Mouse (Mus musculus): ENCODE measurements around the gene Smyd3. TPM values are rescaled to one million over a fixed set of nuclear protein-coding genes. Genes with fewer than 3 reads are reported as not detected.

Gene Smyd3
- polyA plus RNA-seq, 1 experiment: not detected

DNA sequence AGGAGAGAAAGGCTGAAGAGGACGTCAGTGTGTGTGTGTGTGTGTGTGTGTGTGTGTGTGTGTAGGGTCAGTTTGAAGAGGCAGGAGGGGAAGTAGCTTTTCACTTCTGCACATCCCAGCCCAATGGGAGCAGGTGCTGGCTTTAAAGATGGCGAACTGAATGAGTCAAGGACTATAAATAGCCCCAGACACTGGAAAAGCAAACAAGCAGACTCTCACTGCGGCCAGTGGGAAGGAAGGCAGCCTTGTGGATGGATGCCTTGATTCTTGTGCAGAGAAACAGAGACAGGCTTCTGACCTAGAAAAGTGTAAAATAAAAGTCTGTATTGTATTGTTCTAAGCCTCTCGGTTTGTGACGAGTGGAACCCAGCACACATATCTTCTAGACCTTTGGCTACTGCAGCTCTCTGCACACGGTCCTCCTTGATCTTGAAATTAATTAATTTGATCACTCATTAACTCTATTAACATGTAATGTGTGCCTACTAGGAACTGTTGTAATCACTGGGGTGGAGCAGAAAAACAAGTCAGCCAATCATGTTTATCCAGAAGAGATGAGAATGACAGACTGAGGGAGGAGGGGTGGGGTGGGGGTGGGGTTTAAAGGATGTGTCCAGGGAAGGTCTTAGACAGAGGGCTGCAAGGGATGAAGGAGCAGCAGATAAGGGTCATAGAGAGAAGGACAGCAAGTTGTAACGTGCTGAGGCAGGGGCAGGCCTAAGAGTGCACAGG lies 463.3 kb downstream of the Smyd3 start:
- WGBS: 64% methylated on average over 7 of the region's 7 CpGs
- Histone ChIP-seq H3K4me1 (ENCODE audit: control insufficient read depth, insufficient read depth, low read length) (peaks cover 3% of the 10 kb centered on the region; the same call in 1 of the 2 replicates), H3K27ac (ENCODE audit: insufficient read depth, low read depth, low read length) (no peak overlapping the region), H3K4me3 (ENCODE audit: insufficient read depth, low read depth, low read length) (no peak overlapping the region)
- TF ChIP-seq CTCF (IDR thresholded peaks at IDR 0.05; ENCODE audit: insufficient read depth, low read depth, low read length): no peak
- no peak for TF ChIP-seq POLR2A (IDR thresholded peaks at IDR 0.05; ENCODE audit: insufficient read depth, low read depth, low read length)

DNA sequence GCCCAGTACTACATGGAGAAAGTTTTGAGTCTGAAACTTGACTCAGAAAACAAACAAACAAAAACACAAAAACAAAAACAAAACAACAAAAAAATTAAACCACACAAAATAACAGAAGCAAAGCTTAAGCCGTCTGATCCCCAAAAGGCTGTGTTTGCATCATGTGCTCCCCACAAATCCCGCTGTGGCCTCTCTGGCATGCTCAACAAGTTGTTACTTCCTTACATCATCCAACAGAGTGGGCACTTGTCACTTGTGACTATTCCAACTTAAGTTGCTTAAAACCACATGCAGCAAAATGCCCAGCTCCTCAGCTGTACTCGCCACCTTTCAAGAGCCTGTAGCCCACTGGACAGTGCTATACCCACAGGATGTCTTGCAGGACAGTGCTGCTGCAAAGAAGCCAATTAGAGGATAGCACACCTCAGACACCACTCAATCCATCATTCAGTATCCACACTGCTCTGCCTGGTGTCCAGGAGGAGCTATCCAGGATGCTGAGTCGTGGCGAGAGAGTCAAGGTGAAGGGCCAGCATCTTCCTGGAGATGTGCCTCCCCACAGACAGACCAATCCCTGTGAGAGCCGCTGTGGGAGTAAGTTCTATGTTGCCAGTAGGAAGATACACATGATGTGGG lies 465.2 kb downstream of the Smyd3 start:
- TF ChIP-seq CTCF (IDR thresholded peaks at IDR 0.05; ENCODE audit: insufficient read depth, low read depth, low read length): no peak
- no peak for TF ChIP-seq POLR2A (IDR thresholded peaks at IDR 0.05; ENCODE audit: insufficient read depth, low read depth, low read length)
- Histone ChIP-seq H3K4me1 (ENCODE audit: control insufficient read depth, insufficient read depth, low read length) (peaks cover 3% of the 10 kb centered on the region; the same call in 1 of the 2 replicates), H3K4me3 (ENCODE audit: insufficient read depth, low read depth, low read length) (no peak overlapping the region), H3K27ac (ENCODE audit: insufficient read depth, low read depth, low read length) (no peak overlapping the region)
- 94% methylated on average over 6 of the region's 6 CpGs for WGBS

DNA sequence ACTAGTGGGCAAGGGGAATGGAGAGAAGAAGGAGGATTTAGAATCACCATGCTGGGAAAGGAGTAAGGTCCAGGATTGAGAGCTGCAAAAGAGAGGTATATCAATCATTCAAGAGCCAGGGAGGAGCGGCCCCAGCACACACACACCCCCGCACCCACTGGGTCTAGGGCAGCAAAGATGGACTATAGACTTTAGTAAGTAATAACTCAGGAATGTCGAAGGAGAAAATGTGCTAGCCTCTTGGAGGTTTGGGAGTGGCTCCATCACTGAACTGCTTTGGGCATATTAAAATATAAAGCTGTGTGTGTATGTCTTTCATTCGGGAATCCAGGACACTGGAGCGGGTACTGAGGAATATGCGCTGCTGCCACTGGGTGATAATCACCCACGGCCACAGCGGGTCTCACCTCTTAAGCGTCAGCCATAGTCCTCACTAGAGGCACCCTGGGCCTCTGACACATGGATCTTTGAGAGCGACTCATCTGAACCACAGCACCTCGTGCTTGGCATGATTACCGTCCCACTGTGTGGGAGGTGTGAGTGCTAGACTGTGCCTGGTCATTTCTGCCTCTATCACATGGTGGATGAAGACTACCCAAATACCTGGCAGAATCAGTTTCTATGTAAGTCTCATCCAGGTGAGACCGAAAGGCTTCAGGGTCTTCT lies 469.8 kb downstream of the Smyd3 start:
- no peak overlapping the region for H3K27ac ChIP-seq (ENCODE audit: insufficient read depth, low read depth, low read length)
- peaks cover 7% of the 10 kb centered on the region for H3K4me1 ChIP-seq (ENCODE audit: control insufficient read depth, insufficient read depth, low read length)
- no peak for TF ChIP-seq CTCF (IDR thresholded peaks at IDR 0.05; ENCODE audit: insufficient read depth, low read depth, low read length)
- H3K4me3 ChIP-seq (ENCODE audit: insufficient read depth, low read depth, low read length): no peak overlapping the region
- WGBS: 95% methylated on average over 13 of the region's 13 CpGs

DNA sequence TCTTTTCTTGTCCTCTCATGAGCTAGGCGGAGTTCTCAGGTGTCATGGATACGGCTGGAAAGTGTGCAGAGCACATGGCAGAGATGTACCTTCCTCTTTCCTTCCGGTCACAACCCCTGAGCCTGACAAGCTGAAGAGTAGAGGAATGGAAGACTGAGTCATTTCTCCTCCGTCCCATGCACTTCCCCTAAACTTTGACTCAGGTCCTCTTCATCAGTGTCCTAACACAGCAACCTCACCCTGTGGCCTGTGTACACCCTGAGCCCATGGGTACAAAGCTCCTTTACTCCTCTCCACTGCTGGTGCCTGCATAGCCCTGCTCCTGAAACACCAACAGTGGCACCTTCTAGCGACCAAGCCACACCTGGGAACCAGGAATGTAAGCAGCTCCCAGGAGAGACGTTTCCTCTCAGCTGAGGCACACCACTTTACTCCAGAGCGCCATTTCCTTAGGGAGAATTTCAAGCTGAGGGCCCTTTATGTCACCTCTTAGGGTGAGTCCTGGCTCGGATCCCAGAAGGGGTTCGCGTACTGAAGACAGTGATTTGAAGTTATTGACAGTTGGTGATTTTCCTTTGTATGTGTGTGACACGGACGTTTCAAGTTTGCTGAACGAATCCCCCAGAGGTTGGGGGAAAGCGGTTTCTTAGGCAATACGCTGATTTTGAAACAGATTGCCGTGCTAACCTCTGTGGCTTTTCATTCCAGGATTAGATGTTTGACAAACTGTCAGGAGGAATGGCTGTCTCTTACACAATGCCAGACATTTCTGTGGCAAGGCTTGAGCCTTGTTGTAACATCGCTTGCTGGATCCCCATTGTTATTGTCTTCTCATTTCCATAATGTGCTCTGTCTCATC lies 471.8 kb downstream of the Smyd3 start:
- H3K4me3 ChIP-seq (ENCODE audit: insufficient read depth, low read depth, low read length): no peak overlapping the region
- peaks cover 13% of the 10 kb centered on the region for H3K4me1 ChIP-seq (ENCODE audit: control insufficient read depth, insufficient read depth, low read length)
- no peak overlapping the region for H3K27ac ChIP-seq (ENCODE audit: insufficient read depth, low read depth, low read length)
- TF ChIP-seq CTCF (IDR thresholded peaks at IDR 0.05; ENCODE audit: insufficient read depth, low read depth, low read length) (no peak), POLR2A (IDR thresholded peaks at IDR 0.05; ENCODE audit: insufficient read depth, low read depth, low read length) (no peak)
- 83% methylated on average over 17 of the region's 17 CpGs for WGBS

DNA sequence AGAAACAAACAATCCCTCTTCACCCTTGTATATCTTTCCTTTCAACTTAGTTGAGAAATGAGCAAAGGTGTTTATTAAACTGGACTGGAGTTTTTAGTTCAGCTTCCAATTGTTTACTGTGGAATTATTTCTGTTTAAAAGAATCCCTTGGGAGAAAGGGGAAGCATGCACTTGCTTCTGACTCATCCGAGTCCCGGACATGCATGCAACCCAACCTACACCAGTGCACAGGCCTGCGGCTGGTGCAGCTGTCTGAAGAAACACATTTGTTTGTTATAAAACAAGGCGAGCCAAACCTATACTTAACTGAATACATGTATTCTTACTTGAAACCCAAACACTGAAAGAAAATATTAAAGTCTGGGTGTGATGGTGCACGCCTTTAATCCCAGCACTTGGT lies 473.7 kb downstream of the Smyd3 start:
- Histone ChIP-seq H3K4me3 (ENCODE audit: insufficient read depth, low read depth, low read length) (no peak overlapping the region), H3K4me1 (ENCODE audit: control insufficient read depth, insufficient read depth, low read length) (peaks cover 13% of the 10 kb centered on the region), H3K27ac (ENCODE audit: insufficient read depth, low read depth, low read length) (no peak overlapping the region)
- TF ChIP-seq CTCF (IDR thresholded peaks at IDR 0.05; ENCODE audit: insufficient read depth, low read depth, low read length): no peak
- TF ChIP-seq POLR2A (IDR thresholded peaks at IDR 0.05; ENCODE audit: insufficient read depth, low read depth, low read length): no peak
- WGBS: 48% methylated on average over 5 of the region's 5 CpGs

DNA sequence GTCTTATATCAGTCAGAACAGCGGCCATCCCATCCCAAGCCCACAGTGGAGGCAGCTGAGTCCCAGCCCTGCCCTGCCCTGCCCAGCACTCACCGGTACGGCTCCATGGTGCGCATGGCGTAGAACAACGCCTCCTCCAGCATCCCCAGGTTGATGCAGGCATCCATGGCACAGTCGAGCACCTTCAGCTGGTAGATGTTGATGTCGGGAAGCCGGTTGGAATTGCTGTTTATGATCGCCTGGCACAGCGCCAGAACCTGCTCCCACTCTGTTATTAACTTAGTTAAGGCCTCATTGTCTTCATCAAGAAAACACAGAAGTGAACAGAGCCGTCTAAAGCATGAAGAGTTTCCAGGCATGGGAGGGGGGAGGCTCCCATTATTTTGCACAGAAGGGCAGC lies 474.2 kb downstream of the Smyd3 start:
- Histone ChIP-seq H3K27ac (ENCODE audit: insufficient read depth, low read depth, low read length) (no peak overlapping the region), H3K4me1 (ENCODE audit: control insufficient read depth, insufficient read depth, low read length) (peaks cover 13% of the 10 kb centered on the region), H3K4me3 (ENCODE audit: insufficient read depth, low read depth, low read length) (no peak overlapping the region)
- 52% methylated on average over 12 of the region's 12 CpGs for WGBS
- no peak for TF ChIP-seq POLR2A (IDR thresholded peaks at IDR 0.05; ENCODE audit: insufficient read depth, low read depth, low read length)
- no peak for TF ChIP-seq CTCF (IDR thresholded peaks at IDR 0.05; ENCODE audit: insufficient read depth, low read depth, low read length)

DNA sequence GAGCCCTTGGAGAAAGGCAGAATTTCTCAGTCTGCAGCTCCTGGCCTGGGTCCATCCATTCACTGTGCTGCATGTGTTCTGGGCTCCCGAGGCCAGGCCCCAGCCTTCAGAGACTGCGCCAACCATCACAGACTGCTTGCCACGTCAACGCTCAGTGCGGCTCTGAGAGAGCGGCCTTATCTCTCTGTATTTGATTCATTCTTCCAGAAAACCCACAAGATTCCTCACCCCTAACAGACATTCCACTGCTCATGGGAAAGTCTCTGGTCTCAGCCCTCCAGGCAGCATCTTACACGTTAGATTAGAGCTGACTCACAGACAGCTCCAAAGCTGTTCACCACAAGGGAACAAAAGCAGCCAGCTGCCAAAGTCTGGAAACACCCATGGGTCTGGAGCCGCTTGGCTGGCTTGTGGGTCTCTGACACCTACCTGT lies 475.9 kb downstream of the Smyd3 start:
- TF ChIP-seq CTCF (IDR thresholded peaks at IDR 0.05; ENCODE audit: insufficient read depth, low read depth, low read length): no peak
- no peak for TF ChIP-seq POLR2A (IDR thresholded peaks at IDR 0.05; ENCODE audit: insufficient read depth, low read depth, low read length)
- 62% methylated on average over 8 of the region's 8 CpGs for WGBS
- H3K4me1 ChIP-seq (ENCODE audit: control insufficient read depth, insufficient read depth, low read length): peaks cover 13% of the 10 kb centered on the region
- H3K4me3 ChIP-seq (ENCODE audit: insufficient read depth, low read depth, low read length): no peak overlapping the region
- H3K27ac ChIP-seq (ENCODE audit: insufficient read depth, low read depth, low read length): no peak overlapping the region

DNA sequence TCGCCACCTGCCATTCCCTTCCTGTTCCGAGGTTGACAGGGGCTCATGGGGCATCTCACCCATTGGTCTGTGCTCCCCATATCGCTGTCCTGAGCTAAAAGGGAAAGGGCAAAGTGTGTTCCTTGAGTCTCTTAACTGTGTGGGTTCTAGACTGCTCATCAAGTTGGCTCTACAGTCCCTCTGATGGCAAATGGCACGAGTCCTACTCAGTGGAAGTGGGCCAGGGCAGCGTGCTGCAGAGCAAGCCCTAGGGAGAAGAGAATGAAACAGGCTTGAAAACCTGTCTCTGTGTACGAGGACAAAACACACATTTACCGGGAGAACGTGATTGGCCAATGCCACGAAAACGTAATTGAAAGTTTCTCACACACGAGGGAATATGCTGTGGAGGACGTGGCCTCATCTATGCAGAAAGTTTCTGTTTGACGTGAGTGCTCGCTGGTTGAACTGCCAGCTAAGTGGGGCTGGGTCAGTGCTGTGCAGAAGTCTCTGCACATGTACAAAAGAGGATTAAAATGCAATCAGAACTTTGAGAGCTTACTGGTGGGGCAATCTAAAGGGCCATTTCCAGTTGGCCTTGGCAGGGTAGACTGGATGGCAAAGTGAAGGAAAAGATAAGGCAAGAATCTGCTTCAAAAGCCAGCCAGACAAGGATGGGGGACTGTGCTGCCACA lies 476.5 kb downstream of the Smyd3 start:
- TF ChIP-seq CTCF (IDR thresholded peaks at IDR 0.05; ENCODE audit: insufficient read depth, low read depth, low read length): no peak
- TF ChIP-seq POLR2A (IDR thresholded peaks at IDR 0.05; ENCODE audit: insufficient read depth, low read depth, low read length): no peak
- Histone ChIP-seq H3K27ac (ENCODE audit: insufficient read depth, low read depth, low read length) (no peak overlapping the region), H3K4me3 (ENCODE audit: insufficient read depth, low read depth, low read length) (no peak overlapping the region), H3K4me1 (ENCODE audit: control insufficient read depth, insufficient read depth, low read length) (peaks cover 13% of the 10 kb centered on the region)
- 79% methylated on average over 14 of the region's 14 CpGs for WGBS

Data from olfactory bulb, adult 2 months (tissue).